Mouse (Mus musculus) neural tube, embryonic 14.5 days (tissue): Measurements from ENCODE around the gene Irx1. TPM values are rescaled to one million over a fixed set of nuclear protein-coding genes. Genes with fewer than 3 reads are reported as not detected.

Experiments used
- ATAC-seq: fragments of 200-750 bp; cut with Nextera tagmentation; 2 replicates; pipeline ENCODE4 v1.8.0; 2017; ENCODE audit warnings: low read depth, mild to moderate bottlenecking, moderate TSS enrichment, moderate library complexity
- H3K27ac ChIP-seq: fragments of 300-500 bp; sonication (generic); 2 replicates; pipeline ENCODE4 v1.5.1; 2014; ENCODE audit warnings: low read depth, mild to moderate bottlenecking, control low read depth, low read length, moderate library complexity, mixed read lengths
- H3K27me3 ChIP-seq: fragments of 300-500 bp; sonication (generic); 2 replicates; pipeline ENCODE4 v1.6.1; 2014; ENCODE audit warnings: low read length; ENCODE audit not compliant: control insufficient read depth, insufficient read depth
- H3K36me3 ChIP-seq: fragments of 300-500 bp; sonication (generic); 2 replicates; pipeline ENCODE4 v1.6.1; 2014; ENCODE audit warnings: low read length, mixed read lengths; ENCODE audit not compliant: control insufficient read depth, insufficient read depth
- H3K4me1 ChIP-seq: fragments of 300-500 bp; sonication (generic); 2 replicates; pipeline ENCODE4 v1.6.1; 2014; ENCODE audit warnings: low read length; ENCODE audit not compliant: control insufficient read depth, insufficient read depth
- H3K4me2 ChIP-seq: fragments of 300-500 bp; sonication (generic); 2 replicates; pipeline ENCODE4 v1.6.1; 2014; ENCODE audit warnings: mild to moderate bottlenecking, low read depth, low read length, control low read depth
- H3K4me3 ChIP-seq: fragments of 300-500 bp; sonication (generic); 2 replicates; pipeline ENCODE4 v1.5.1; 2014; ENCODE audit warnings: low read depth, low read length, control low read depth, mixed read lengths
- H3K9ac ChIP-seq: fragments of 300-500 bp; sonication (generic); replicated peaks from 2 replicates; pipeline ENCODE4 v1.6.1; 2014; ENCODE audit warnings: low read depth, mild to moderate bottlenecking, control low read depth, low read length, mixed read lengths
- H3K9me3 ChIP-seq: fragments of 300-500 bp; sonication (generic); 2 replicates; pipeline ENCODE4 v1.6.1; 2016; ENCODE audit warnings: low read length; ENCODE audit not compliant: control insufficient read depth
- WGBS: fragments of 180-500 bp; shearing (Covaris S2); extraction: QIAGEN DNeasy Blood & Tissue Kit; methylation state at CpG from one replicate; pipeline ENCODE4 v1.1.7; 2014; 5-methylcytosine and 5-hydroxymethylcytosine counted together
- polyA plus RNA-seq: library from polyadenylated mRNA; unstranded; fragments of >200 nt; fragmentation: Nextera tagmentation; extraction: Ambion mirVana; gene quantifications from 2 replicates; pipeline ENCODE4 v1.2.1, GENCODE M21; 2014

Irx1 gene
- polyA plus RNA-seq, 1 experiment from 2014 or later, result 2.0 TPM

- no peak for ATAC-seq
- 0 out of 2 replicates have a peak, but pooled peaks cover 5% of the 10 kb centered on the region for H3K4me1 ChIP-seq
- H3K36me3 ChIP-seq, result no peaks in the 10 kb centered on the region
- 24% methylated on average over 11 of the region's 11 CpGs for WGBS
- H3K27me3 ChIP-seq, result peaks cover 22% of the 10 kb centered on the region
- no peak overlapping the region for H3K4me3 ChIP-seq
- H3K4me2 ChIP-seq, result no peak overlapping the region
- H3K9ac ChIP-seq, result no peak overlapping the region
- no peak overlapping the region for H3K27ac ChIP-seq
- no peaks in the 10 kb centered on the region for H3K9me3 ChIP-seq
Measured at GRCm38 (mm10) chr13:71951966-71952365, 11.6 kb downstream of the Irx1 start.

GRCm38 (mm10) chr13:71949859-71950258 lies 13.7 kb downstream of the Irx1 start:
- Histone ChIP-seq H3K4me3 (no peak overlapping the region), H3K27ac (no peak overlapping the region), H3K27me3 (peaks cover 2% of the 10 kb centered on the region), H3K9me3 (no peaks in the 10 kb centered on the region), H3K4me2 (no peak overlapping the region), H3K9ac (no peak overlapping the region), H3K36me3 (no peaks in the 10 kb centered on the region), H3K4me1 (0 out of 2 replicates have a peak, but pooled peaks cover 5% of the 10 kb centered on the region)
- no peak for ATAC-seq
- 81% methylated on average over 5 of the region's 5 CpGs for WGBS

- Histone ChIP-seq H3K27me3 (no peaks in the 10 kb centered on the region), H3K9me3 (no peaks in the 10 kb centered on the region), H3K4me3 (no peak overlapping the region), H3K27ac (no peak overlapping the region), H3K4me1 (no peaks in the 10 kb centered on the region), H3K36me3 (no peaks in the 10 kb centered on the region), H3K9ac (no peak overlapping the region), H3K4me2 (no peak overlapping the region)
- 80% methylated on average over 3 of the region's 3 CpGs for WGBS
- ATAC-seq, result no peak
Measured at GRCm38 (mm10) chr13:71910361-71910760, 53.2 kb downstream of the Irx1 start.
